Mouse (Mus musculus) embryonic facial prominence, embryonic 13.5 days (tissue): ENCODE data around the gene Col23a1. TPM values are rescaled to one million over a fixed set of nuclear protein-coding genes. Genes with fewer than 3 reads are reported as not detected.

ENCODE experiments used
- ATAC-seq: fragments of 200-750 bp; cut with Nextera tagmentation; 2 replicates; pipeline ENCODE4 v1.8.0; 2017; ENCODE audit warnings: low read depth; ENCODE audit not compliant: insufficient number of reproducible peaks, insufficient read depth, low FRiP score, low TSS enrichment
- H3K27ac ChIP-seq: fragments of 300-500 bp; sonication (generic); 2 replicates; pipeline ENCODE4 v1.5.1; 2015; ENCODE audit warnings: moderate library complexity, mild to moderate bottlenecking, inconsistent platforms
- H3K27me3 ChIP-seq: fragments of 300-500 bp; sonication (generic); 2 replicates; pipeline ENCODE4 v1.6.1; 2015; ENCODE audit warnings: mild to moderate bottlenecking, inconsistent platforms
- H3K36me3 ChIP-seq: fragments of 300-500 bp; sonication (generic); 2 replicates; pipeline ENCODE4 v1.6.1; 2015; ENCODE audit warnings: mild to moderate bottlenecking, inconsistent platforms
- H3K4me1 ChIP-seq: fragments of 300-500 bp; sonication (generic); 2 replicates; pipeline ENCODE4 v1.6.1; 2015; ENCODE audit warnings: inconsistent platforms
- H3K4me2 ChIP-seq: fragments of 300-500 bp; sonication (generic); 2 replicates; pipeline ENCODE4 v1.6.1; 2015; ENCODE audit warnings: moderate library complexity, mild to moderate bottlenecking, inconsistent platforms
- H3K4me3 ChIP-seq: fragments of 300-500 bp; sonication (generic); 2 replicates; pipeline ENCODE4 v1.5.1; 2015; ENCODE audit warnings: mild to moderate bottlenecking, inconsistent platforms
- H3K9ac ChIP-seq: fragments of 300-500 bp; sonication (generic); 2 replicates; pipeline ENCODE4 v1.6.1; 2015; ENCODE audit warnings: mild to moderate bottlenecking, inconsistent platforms
- H3K9me3 ChIP-seq: fragments of 300-500 bp; sonication (generic); 2 replicates; pipeline ENCODE4 v1.6.1; 2016; ENCODE audit warnings: inconsistent platforms
- WGBS: fragments of 180-500 bp; shearing (Covaris S2); methylation state at CpG from one replicate; pipeline ENCODE4 v1.1.7; 2015; ENCODE audit warnings: mixed read lengths; 5-methylcytosine and 5-hydroxymethylcytosine counted together
- polyA plus RNA-seq: library from polyadenylated mRNA; unstranded; fragments of >200 nt; fragmentation: Nextera tagmentation; extraction: Ambion mirVana; gene quantifications from 2 replicates; pipeline ENCODE4 v1.2.1, GENCODE M21; 2015

Gene Col23a1
- polyA plus RNA-seq, 1 experiment from 2014 or later = 20.2 TPM

- Histone ChIP-seq H3K4me1 (peaks cover 27% of the 10 kb centered on the region), H3K27ac (peak overlapping the region; percentile 34; the same call in 1 of the 2 replicates), H3K9me3 (peaks cover 6% of the 10 kb centered on the region; the same call in 1 of the 2 replicates), H3K9ac (no peak overlapping the region), H3K36me3 (peaks cover 5% of the 10 kb centered on the region; the same call in 1 of the 2 replicates), H3K27me3 (peaks cover 12% of the 10 kb centered on the region; the same call in 1 of the 2 replicates), H3K4me2 (no peak overlapping the region), H3K4me3 (no peak overlapping the region)
- ATAC-seq = no peak
- WGBS = 57% methylated on average over 2 of the region's 2 CpGs
Measured at GRCm38 (mm10) chr11:51293956-51294530, 4.3 kb downstream of the Col23a1 start.

GRCm38 (mm10) chr11:51295742-51296141 lies 6.0 kb downstream of the Col23a1 start:
- ATAC-seq = no peak
- Histone ChIP-seq H3K27ac (no peak overlapping the region), H3K9me3 (peaks cover 6% of the 10 kb centered on the region; the same call in 1 of the 2 replicates), H3K27me3 (peaks cover 9% of the 10 kb centered on the region; the same call in 1 of the 2 replicates), H3K9ac (no peak overlapping the region), H3K4me2 (no peak overlapping the region), H3K4me1 (peaks cover 18% of the 10 kb centered on the region), H3K36me3 (peaks cover 5% of the 10 kb centered on the region; the same call in 1 of the 2 replicates), H3K4me3 (no peak overlapping the region)
- WGBS = 90% methylated on average over 3 of the region's 3 CpGs

GRCm38 (mm10) chr11:51298691-51299090 lies 9.0 kb downstream of the Col23a1 start:
- H3K27ac ChIP-seq = no peak overlapping the region
- no peak overlapping the region for H3K4me2 ChIP-seq
- H3K9me3 ChIP-seq = peaks cover 6% of the 10 kb centered on the region; the same call in 1 of the 2 replicates
- H3K9ac ChIP-seq = no peak overlapping the region
- H3K27me3 ChIP-seq = no peaks in the 10 kb centered on the region
- no peak for ATAC-seq
- peaks cover 5% of the 10 kb centered on the region; the same call in 1 of the 2 replicates for H3K36me3 ChIP-seq
- H3K4me1 ChIP-seq = peaks cover 11% of the 10 kb centered on the region
- whole genome bisulfite sequencing = 93% methylated on average over 4 of the region's 4 CpGs
- no peak overlapping the region for H3K4me3 ChIP-seq

GRCm38 (mm10) chr11:51302396-51302795 lies 12.7 kb downstream of the Col23a1 start:
- no peak for ATAC-seq
- Histone ChIP-seq H3K36me3 (no peaks in the 10 kb centered on the region), H3K27me3 (no peaks in the 10 kb centered on the region), H3K4me2 (no peak overlapping the region), H3K4me1 (peaks cover 22% of the 10 kb centered on the region), H3K9ac (no peak overlapping the region), H3K9me3 (no peaks in the 10 kb centered on the region), H3K4me3 (no peak overlapping the region), H3K27ac (no peak overlapping the region)
- 89% methylated on average over 5 of the region's 5 CpGs for WGBS

- WGBS = 48% methylated on average over 12 of the region's 12 CpGs
- no peak overlapping the region for H3K4me3 ChIP-seq
- H3K27me3 ChIP-seq = no peaks in the 10 kb centered on the region
- H3K27ac ChIP-seq = no peak overlapping the region
- no peaks in the 10 kb centered on the region for H3K9me3 ChIP-seq
- H3K4me1 ChIP-seq = peaks cover 33% of the 10 kb centered on the region
- ATAC-seq = no peak
- H3K4me2 ChIP-seq = no peak overlapping the region
- no peak overlapping the region for H3K9ac ChIP-seq
- no peaks in the 10 kb centered on the region for H3K36me3 ChIP-seq
Measured at GRCm38 (mm10) chr11:51303981-51304553, 14.3 kb downstream of the Col23a1 start.

GRCm38 (mm10) chr11:51308306-51308705 lies 18.6 kb downstream of the Col23a1 start:
- WGBS = 26% methylated on average over 5 of the region's 5 CpGs
- peak overlapping the region; percentile 75 for H3K27ac ChIP-seq
- no peaks in the 10 kb centered on the region for H3K27me3 ChIP-seq
- ATAC-seq = no peak
- H3K9me3 ChIP-seq = no peaks in the 10 kb centered on the region
- no peak overlapping the region for H3K9ac ChIP-seq
- no peak overlapping the region for H3K4me3 ChIP-seq
- H3K36me3 ChIP-seq = no peaks in the 10 kb centered on the region
- peak overlapping the region; percentile 9; the same call in 1 of the 2 replicates for H3K4me2 ChIP-seq
- H3K4me1 ChIP-seq = peaks cover 45% of the 10 kb centered on the region

DNA sequence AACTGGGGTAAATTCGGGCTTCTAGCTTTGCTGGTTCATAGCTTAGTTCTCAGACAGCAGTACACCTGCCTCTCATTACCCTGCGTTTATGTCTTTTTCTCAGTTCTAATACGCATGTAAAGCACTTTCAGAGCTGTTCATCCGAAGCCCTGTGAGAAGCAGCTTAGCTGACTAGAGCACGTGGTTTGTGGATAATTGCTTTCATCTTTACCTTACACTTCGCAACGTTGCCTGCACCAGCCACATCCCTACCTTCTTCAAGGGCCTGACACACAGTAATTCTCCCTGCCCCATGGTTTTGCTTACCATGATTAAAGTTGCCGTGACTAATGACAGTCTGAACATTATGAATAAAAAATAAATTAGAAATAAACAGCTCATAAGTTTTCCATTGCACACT lies 22.1 kb downstream of the Col23a1 start:
- Histone ChIP-seq H3K9ac (no peak overlapping the region), H3K9me3 (no peaks in the 10 kb centered on the region), H3K4me3 (no peak overlapping the region), H3K27me3 (no peaks in the 10 kb centered on the region), H3K36me3 (no peaks in the 10 kb centered on the region), H3K27ac (no peak overlapping the region), H3K4me1 (peaks cover 31% of the 10 kb centered on the region), H3K4me2 (no peak overlapping the region)
- WGBS = 42% methylated on average over 8 of the region's 8 CpGs
- no peak for ATAC-seq

DNA sequence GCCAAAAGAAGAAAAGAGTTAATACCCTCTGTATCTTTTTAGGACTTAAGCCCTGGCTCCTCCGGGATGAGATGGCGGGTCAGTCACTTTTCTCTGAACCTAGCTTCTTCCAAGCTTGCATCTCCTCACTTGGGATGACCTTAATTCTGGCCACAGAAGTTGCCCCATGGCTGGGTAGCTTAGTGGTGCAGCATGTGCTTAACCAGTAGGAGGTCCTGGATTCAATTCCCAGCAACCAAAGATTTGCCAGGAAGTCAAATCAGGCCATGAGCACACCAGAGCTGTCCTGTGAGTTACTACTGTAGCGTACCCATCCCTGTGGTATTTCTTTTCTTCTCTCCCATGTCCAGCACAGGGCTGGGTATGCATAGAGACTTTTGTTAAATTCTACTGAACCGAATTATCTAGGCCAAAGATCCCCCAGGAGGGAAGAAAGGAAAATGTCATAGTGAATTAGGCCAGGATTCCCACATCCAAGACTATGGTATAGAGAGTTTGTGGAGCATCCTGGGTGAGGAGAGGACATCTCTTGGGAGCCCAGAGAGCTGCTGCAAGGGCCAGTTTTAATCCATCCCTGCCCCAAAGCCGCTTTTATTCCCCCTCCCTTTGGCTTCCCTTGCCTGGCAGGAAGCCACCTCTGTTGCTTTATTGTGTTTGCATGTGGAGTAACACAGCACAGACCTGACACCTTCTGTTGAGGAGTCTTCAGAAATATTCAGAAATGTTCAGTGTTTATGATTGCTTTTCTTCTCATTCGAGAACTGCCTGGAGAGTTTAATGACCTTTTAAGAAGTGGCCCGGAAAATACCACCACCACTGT lies 26.5 kb downstream of the Col23a1 start:
- Histone ChIP-seq H3K27me3 (no peaks in the 10 kb centered on the region), H3K27ac (no peak overlapping the region), H3K4me1 (peaks cover 18% of the 10 kb centered on the region; the same call in 1 of the 2 replicates), H3K9me3 (peaks cover 3% of the 10 kb centered on the region; the same call in 1 of the 2 replicates), H3K9ac (no peak overlapping the region), H3K36me3 (no peaks in the 10 kb centered on the region), H3K4me2 (no peak overlapping the region), H3K4me3 (no peak overlapping the region)
- no peak for ATAC-seq
- 82% methylated on average over 7 of the region's 7 CpGs for WGBS

- Histone ChIP-seq H3K27ac (no peak overlapping the region), H3K4me1 (0 out of 2 replicates have a peak, but pooled peaks cover 12% of the 10 kb centered on the region), H3K9ac (no peak overlapping the region), H3K4me2 (no peak overlapping the region), H3K9me3 (peaks cover 5% of the 10 kb centered on the region; the same call in 1 of the 2 replicates), H3K27me3 (no peaks in the 10 kb centered on the region), H3K4me3 (no peak overlapping the region), H3K36me3 (no peaks in the 10 kb centered on the region)
- no peak for ATAC-seq
Measured at GRCm38 (mm10) chr11:51320609-51321008, 30.9 kb downstream of the Col23a1 start.

GRCm38 (mm10) chr11:51326908-51327307 lies 37.2 kb downstream of the Col23a1 start:
- no peaks in the 10 kb centered on the region for H3K9me3 ChIP-seq
- 53% methylated on average over 6 of the region's 6 CpGs for WGBS
- H3K36me3 ChIP-seq = no peaks in the 10 kb centered on the region
- H3K4me3 ChIP-seq = no peak overlapping the region
- no peak for ATAC-seq
- peaks cover 12% of the 10 kb centered on the region for H3K4me1 ChIP-seq
- H3K27ac ChIP-seq = no peak overlapping the region
- H3K9ac ChIP-seq = no peak overlapping the region
- no peak overlapping the region for H3K4me2 ChIP-seq
- no peaks in the 10 kb centered on the region for H3K27me3 ChIP-seq

- no peak overlapping the region for H3K4me2 ChIP-seq
- H3K4me1 ChIP-seq = peaks cover 12% of the 10 kb centered on the region
- H3K9me3 ChIP-seq = no peaks in the 10 kb centered on the region
- no peak overlapping the region for H3K9ac ChIP-seq
- H3K36me3 ChIP-seq = no peaks in the 10 kb centered on the region
- H3K27ac ChIP-seq = no peak overlapping the region
- no peaks in the 10 kb centered on the region for H3K27me3 ChIP-seq
- no peak for ATAC-seq
- no peak overlapping the region for H3K4me3 ChIP-seq
- 79% methylated on average over 12 of the region's 12 CpGs for WGBS
Measured at GRCm38 (mm10) chr11:51328387-51328942, 38.7 kb downstream of the Col23a1 start.
